Mouse (Mus musculus) right cerebral cortex, postnatal 36 days (tissue): ENCODE measurements around the gene Gpr176.

Experiments
- DNase-seq, 2 experiments: peaks; one replicate each; pipeline ENCODE4 v3.0.0; 2022; ENCODE audit warnings: low spot score in 2 of 2, mixed read lengths in 1 of 2

The Gpr176 gene

DNA sequence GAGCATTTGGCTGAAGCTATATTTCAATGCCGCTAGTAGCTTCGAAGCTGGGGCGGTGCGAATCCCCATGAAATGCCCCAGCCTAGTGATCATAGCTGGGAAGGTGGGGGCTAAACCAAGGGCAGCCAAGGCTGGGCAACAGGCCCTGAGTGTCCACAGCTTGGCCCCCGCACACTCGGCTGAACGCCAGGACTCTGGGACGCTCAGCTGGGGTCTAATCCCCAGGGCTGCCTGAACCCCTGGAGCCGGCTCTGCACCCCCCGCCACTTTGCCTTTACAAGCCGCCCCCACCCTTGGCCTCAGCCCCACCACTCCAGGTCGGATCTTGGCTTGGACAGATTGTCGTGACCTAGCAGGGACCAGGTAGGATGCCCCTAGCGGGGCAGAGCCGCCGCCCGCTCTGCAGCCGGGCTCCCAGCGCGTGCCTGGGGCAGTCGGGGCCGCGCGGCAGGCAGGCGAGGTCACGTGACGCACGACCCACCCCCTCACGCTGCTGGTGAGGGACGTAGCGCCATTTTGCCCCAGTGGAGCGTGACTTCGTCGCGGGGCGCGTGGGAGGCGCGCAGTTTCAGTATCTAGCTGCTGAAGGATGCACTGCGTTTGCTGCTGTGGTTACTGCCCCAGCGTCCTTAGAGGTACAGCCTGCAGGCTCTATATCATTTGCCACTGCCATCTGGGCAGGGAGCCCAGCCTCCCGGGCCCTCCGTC is 507 bp upstream of the Gpr176 start:
- DNase-seq = peak; percentile 86 to 88

DNA sequence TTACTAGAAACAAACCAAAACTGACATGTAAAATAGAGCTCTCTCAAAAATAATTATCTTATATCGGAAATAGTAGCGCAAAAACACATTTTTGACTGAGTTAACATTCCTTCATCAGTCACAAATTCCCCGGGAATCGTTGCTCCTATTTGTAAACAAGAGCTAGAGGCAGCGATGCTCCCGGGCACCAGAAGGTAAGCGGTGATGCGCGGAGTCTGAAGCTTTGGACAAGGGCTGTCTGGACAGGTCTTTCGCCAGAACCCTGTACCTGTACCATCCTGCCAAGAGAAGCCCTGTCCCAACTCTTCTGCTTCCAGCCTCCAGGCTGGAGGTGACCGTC is 688 bp downstream of the Gpr176 start:
- no peak for DNase-seq

DNA sequence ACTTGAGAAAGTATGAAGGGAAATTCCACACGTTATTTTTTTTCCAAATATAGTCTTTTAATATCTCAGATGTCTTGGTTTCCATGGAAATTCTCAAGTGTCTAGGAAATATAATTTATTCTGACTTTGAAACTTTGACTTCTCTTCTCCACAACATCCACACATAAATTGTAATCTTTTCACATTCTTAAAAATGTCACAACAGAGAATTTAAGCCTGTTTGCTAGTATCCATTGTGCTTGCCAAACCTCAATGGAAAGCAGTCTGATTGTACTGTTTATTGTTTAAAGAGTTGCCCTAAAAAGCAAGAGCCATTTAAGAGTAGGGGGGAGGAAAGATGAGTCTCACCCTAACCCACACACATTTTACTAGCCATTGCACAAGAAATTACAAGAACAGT is 1.4 kb downstream of the Gpr176 start:
- no peak for DNase-seq

DNA sequence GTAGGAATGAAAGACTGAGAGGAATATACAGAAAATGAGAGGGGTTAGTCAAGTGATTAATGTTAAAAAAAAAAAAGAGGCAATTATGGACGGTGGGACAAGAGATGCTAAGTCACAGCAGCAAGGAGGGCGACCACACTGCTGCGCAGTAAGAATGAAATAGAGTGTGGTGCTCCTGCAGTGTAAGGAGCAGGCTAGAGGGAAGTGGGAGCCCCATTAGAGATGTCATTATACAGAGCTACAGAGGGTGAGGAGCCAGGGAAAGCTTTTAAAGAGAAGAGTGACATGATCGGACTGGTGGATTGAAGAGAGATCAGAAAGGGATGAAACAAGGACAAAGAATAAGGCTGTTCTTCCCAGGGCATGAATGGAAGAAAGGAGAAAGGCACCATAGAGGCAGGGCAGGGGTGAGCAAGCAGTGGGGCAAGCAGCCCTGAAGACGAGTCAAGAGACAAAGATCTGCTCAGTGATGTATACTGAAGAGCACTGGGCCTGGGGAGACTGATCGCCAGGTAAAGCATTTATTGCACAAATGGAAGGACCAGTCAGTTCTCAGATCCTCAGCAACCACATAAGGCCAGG is 18.0 kb downstream of the Gpr176 start:
- no peak for DNase-seq

DNA sequence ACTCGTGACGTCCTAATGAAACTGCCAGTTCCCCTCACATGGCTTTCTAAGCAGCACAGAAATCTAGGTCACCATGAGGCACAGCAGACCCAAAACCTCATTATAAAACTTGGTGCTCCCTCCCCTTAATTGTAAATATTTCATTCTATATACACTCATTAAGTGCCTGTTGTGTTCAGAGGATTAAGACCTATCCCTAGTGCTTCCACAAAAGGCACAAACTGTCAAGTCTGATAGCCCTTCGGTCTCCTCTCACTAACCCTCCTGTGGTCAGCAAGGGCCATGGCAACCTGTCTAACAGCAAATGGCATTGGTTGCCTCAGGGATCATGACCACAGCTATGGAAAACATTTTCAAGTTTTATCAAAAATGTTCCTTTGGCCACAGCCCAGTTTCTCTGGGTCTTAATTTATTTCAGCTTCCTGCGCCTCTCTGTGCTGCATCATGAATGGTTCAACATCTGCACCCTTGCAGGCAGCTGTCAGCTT is 19.3 kb downstream of the Gpr176 start:
- no peak for DNase-seq

DNA sequence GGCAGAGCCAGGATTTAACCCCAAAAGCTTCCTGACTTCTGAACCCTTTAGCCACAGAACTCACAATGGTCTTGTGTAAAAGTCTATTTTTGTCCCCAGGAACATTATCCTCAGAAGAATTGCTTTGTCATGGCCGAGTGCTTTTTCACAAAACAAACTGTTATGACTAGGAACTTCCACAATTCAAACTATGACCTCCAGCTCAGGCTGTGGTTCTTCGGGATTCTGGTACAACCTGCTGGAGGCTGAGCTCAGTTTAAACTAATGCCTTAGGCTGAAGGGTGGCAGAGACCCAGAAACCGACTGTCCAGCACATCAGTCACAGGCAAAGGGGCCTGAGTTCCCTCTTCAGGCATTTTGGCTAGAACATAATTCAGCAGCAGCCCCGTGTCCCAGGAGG is 19.7 kb downstream of the Gpr176 start:
- no peak for DNase-seq

GRCm38 (mm10) chr2:118345535-118345934 is 27.7 kb downstream of the Gpr176 start:
- no peak for DNase-seq

- DNase-seq = no peak
Measured at GRCm38 (mm10) chr2:118343897-118344296, 29.3 kb downstream of the Gpr176 start.

- DNase-seq = no peak
Measured at GRCm38 (mm10) chr2:118341295-118341694, 31.9 kb downstream of the Gpr176 start.

GRCm38 (mm10) chr2:118336084-118336483 is 37.1 kb downstream of the Gpr176 start:
- no peak for DNase-seq

DNA sequence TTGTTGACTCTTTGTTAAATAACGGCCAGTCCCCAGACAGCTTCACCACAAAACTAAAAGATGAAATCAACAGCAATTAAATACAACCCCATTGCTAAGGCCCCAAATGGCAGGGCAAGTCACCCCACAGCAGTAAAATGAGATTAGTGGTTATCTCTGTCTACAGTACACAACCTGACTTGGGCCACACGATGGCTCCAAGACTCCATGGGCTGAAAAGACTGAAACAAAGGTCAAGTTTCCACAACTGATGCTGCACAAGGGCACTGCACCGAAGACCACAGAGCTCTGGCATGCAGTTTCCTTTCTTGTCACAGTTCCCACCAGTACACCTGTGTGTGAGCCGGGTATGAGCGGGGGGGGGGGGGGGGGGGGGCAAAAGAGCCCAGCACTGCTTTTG is 50.6 kb downstream of the Gpr176 start:
- no peak for DNase-seq

GRCm38 (mm10) chr2:118321804-118322203 is 51.4 kb downstream of the Gpr176 start:
- no peak for DNase-seq

GRCm38 (mm10) chr2:118321094-118321493 is 52.1 kb downstream of the Gpr176 start:
- DNase-seq = no peak

- DNase-seq = no peak
Measured at GRCm38 (mm10) chr2:118320519-118320918, 52.7 kb downstream of the Gpr176 start.

DNA sequence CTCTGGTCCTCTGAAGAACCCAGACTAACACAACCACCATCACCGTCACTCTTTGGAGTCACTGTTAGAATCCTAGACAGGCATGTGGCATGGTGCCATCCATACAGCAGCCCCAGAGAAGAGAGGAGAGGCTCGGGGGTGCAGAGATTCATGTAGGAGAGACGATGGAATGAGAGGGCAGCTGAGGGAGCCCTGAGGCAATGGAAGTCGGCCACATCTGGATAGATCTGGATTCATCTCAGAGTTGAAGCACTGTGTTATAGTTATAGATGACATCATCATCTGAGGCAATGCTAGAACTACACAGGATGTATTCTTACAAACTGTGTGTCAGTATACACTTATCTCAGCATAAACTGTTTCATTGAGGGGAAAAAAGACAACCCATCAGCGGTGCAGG is 54.0 kb downstream of the Gpr176 start:
- no peak for DNase-seq

- no peak for DNase-seq
Measured at GRCm38 (mm10) chr2:118316939-118317338, 56.3 kb downstream of the Gpr176 start.

GRCm38 (mm10) chr2:118315656-118316402 is 57.4 kb downstream of the Gpr176 start:
- no peak for DNase-seq

- peak in 1 of 2 experiments; percentile 10 for DNase-seq
Measured at GRCm38 (mm10) chr2:118307561-118307960, 65.7 kb downstream of the Gpr176 start.

GRCm38 (mm10) chr2:118306966-118307365 is 66.3 kb downstream of the Gpr176 start:
- DNase-seq = no peak

GRCm38 (mm10) chr2:118306522-118306895 is 66.7 kb downstream of the Gpr176 start:
- DNase-seq = no peak

- no peak for DNase-seq
Measured at GRCm38 (mm10) chr2:118305827-118306521, 67.2 kb downstream of the Gpr176 start.

- no peak for DNase-seq
Measured at GRCm38 (mm10) chr2:118303456-118303855, 69.8 kb downstream of the Gpr176 start.
